Mouse (Mus musculus): ENCODE data around the gene Wls. TPM values are rescaled to one million over a fixed set of nuclear protein-coding genes. Genes with fewer than 3 reads are reported as not detected.

The Wls gene
- polyA plus RNA-seq, 1 experiment = 65.0 TPM

DNA sequence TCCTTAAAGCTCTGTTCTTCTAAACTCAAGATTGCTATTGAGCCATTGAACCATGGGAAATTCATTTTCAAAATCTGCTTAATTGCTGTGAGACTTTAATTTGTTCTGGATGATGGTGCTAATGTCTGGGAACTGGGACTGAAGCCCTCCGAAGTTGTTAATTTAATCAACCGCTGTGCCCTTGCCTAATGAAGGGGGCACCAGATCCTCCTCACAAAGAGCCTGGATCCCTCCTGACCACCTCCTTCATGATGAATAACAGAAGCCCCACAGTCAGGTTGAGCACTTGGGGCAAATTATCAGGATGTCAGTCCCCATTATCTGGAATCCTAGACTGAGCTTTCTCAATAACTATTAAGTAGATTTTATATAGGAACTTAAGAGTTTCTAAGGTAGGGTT, 12.0 kb downstream of the Wls start:
- TF ChIP-seq POLR2A (IDR thresholded peaks at IDR 0.05; ENCODE audit: borderline replicate concordance, low read depth, low read length) (no peak), CTCF (IDR thresholded peaks at IDR 0.05; ENCODE audit: low read depth, low read length) (no peak)
- Histone ChIP-seq H3K4me3 (ENCODE audit: insufficient read depth, low read length) (no peak overlapping the region), H3K4me1 (ENCODE audit: control insufficient read depth, insufficient read depth, low read length) (no peaks in the 10 kb centered on the region), H3K27ac (ENCODE audit: insufficient read depth, low read depth, low read length) (no peak overlapping the region)

DNA sequence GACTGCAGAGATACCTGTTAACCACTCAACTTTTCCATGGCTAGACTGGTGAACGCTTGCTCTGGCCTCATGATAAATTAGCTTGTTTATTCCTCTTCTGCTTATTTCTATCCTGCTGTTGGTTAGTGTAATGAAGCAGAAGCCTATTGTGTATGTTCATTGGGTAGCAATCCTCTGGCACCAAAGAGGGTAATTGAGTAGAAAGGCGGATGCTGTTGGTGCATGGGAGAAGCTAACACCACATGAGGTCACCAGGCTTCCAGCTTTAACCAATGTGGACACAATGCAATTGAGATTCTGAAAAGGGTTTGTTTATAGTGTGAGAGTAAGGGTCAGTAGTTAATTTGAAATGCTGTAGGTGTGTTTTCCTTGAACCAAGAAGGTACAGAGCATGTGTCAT, 12.5 kb downstream of the Wls start:
- Histone ChIP-seq H3K27ac (ENCODE audit: insufficient read depth, low read depth, low read length) (no peak overlapping the region), H3K4me1 (ENCODE audit: control insufficient read depth, insufficient read depth, low read length) (no peaks in the 10 kb centered on the region), H3K4me3 (ENCODE audit: insufficient read depth, low read length) (no peak overlapping the region)
- TF ChIP-seq CTCF (IDR thresholded peaks at IDR 0.05; ENCODE audit: low read depth, low read length) (no peak), POLR2A (IDR thresholded peaks at IDR 0.05; ENCODE audit: borderline replicate concordance, low read depth, low read length) (no peak)

DNA sequence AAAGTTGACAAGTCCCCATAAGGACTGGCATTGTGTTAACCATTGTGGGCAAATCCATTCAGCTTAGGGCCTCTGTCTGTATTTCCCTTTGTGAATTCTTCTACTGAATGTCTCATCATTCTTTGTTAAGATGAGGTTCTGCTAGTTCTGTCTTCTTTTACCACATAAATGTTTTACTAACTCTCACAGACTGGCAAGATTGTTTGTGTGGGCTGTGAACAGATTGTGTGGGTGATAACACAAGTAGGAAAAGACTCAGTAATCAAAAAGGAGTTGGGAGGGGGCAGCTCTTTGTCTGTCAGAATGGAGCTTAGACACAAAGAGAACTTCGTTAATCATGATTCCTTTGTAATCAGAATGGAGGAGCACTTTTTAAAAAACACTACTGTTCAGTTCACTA, 17.6 kb downstream of the Wls start:
- TF ChIP-seq POLR2A (IDR thresholded peaks at IDR 0.05; ENCODE audit: borderline replicate concordance, low read depth, low read length) = no peak
- TF ChIP-seq CTCF (IDR thresholded peaks at IDR 0.05; ENCODE audit: low read depth, low read length) = no peak

DNA sequence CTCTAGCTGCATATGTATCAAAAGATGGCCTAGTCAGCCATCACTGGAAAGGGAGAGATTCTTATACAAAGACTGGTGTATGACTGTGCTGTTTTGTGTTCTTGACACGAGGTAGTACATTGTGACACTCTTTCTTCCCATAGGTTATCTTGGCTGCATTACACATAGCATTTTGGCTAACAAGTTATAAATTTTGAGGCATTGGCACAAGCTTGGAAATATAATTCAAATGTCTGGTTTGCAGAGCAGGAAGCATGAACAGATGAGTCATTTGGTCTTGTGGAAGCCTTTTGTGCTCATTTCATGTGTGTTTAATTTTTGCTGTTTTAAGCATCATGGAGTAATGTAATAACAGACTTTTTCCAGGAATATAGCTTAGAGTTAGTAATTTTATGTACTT, 26.2 kb downstream of the Wls start:
- Histone ChIP-seq H3K4me3 (ENCODE audit: insufficient read depth, low read length) (no peak overlapping the region), H3K4me1 (ENCODE audit: control insufficient read depth, insufficient read depth, low read length) (peaks cover 2% of the 10 kb centered on the region; the same call in 1 of the 2 replicates), H3K27ac (ENCODE audit: insufficient read depth, low read depth, low read length) (peak overlapping the region; percentile 16)
- TF ChIP-seq CTCF (IDR thresholded peaks at IDR 0.05; ENCODE audit: low read depth, low read length) (no peak), POLR2A (IDR thresholded peaks at IDR 0.05; ENCODE audit: borderline replicate concordance, low read depth, low read length) (no peak)

More for the DNA sequence above, 17.6 kb downstream of the Wls start:
- no peaks in the 10 kb centered on the region for H3K4me1 ChIP-seq (ENCODE audit: control insufficient read depth, insufficient read depth, low read length)
- H3K4me3 ChIP-seq (ENCODE audit: insufficient read depth, low read length) = no peak overlapping the region
- no peak overlapping the region for H3K27ac ChIP-seq (ENCODE audit: insufficient read depth, low read depth, low read length)

DNA sequence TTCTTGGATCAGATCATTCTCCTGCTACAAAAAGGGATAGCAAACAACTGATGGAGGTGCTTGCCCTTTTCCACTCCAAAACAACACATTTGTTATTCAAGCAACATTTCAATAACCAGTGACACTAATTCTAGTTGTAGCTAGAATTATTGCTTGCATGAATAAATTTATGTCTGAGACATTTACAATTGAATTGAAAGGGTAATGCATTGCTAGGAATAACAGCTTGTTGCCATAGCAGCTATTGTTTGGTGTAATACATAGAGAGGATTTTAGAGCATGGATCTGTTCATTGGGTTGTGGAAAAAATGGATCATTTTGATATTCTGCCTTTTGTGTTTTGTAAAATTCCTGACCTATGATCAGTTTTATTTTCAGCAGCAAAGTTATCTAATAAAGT, 39.5 kb downstream of the Wls start:
- Histone ChIP-seq H3K4me1 (ENCODE audit: control insufficient read depth, insufficient read depth, low read length) (no peaks in the 10 kb centered on the region), H3K27ac (ENCODE audit: insufficient read depth, low read depth, low read length) (no peak overlapping the region), H3K4me3 (ENCODE audit: insufficient read depth, low read length) (no peak overlapping the region)
- TF ChIP-seq CTCF (IDR thresholded peaks at IDR 0.05; ENCODE audit: low read depth, low read length) (no peak), POLR2A (IDR thresholded peaks at IDR 0.05; ENCODE audit: borderline replicate concordance, low read depth, low read length) (no peak)

DNA sequence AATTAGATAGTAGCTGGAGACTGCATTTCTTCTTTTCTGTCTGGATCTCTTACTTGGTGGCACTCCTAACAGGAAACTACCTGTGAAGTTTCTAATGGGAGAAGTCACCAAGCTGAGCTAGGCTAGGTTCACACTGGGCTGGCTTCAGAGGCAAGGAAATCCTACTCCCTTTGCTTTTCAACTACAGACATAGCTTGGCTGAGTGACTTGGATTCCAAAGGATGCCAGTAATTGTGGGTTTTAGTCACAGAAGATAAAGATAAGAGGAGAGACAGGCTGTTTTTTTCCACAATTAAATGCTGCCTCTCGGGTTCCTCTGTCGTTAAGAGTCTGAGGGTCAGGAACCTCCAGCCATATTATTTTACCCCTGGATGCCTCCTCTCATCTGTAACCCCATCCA, 43.9 kb downstream of the Wls start:
- Histone ChIP-seq H3K4me1 (ENCODE audit: control insufficient read depth, insufficient read depth, low read length) (peaks cover 16% of the 10 kb centered on the region), H3K27ac (ENCODE audit: insufficient read depth, low read depth, low read length) (no peak overlapping the region), H3K4me3 (ENCODE audit: insufficient read depth, low read length) (no peak overlapping the region)
- no peak for TF ChIP-seq POLR2A (IDR thresholded peaks at IDR 0.05; ENCODE audit: borderline replicate concordance, low read depth, low read length)
- no peak for TF ChIP-seq CTCF (IDR thresholded peaks at IDR 0.05; ENCODE audit: low read depth, low read length)

DNA sequence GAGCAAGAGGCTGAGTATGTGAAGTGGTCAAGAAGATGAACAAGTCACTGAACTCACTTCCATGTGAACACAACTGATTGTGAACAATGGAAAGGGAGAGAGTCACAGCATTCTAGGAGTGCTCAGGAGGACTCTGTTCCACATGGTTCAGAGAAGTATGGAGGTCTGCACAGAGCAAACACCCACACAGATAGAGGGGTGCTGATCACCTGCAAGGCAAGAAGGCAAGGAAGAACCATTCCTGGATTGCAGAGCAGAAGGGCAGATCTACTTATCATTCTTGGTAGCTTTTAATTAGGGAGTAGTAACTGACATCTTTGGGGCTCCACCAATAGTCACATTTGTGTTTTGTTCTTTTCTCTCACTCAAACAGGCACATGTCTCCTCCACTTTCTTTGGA, 45.3 kb downstream of the Wls start:
- H3K4me3 ChIP-seq (ENCODE audit: insufficient read depth, low read length) = no peak overlapping the region
- TF ChIP-seq CTCF (IDR thresholded peaks at IDR 0.05; ENCODE audit: low read depth, low read length) = no peak
- TF ChIP-seq POLR2A (IDR thresholded peaks at IDR 0.05; ENCODE audit: borderline replicate concordance, low read depth, low read length) = no peak
- H3K27ac ChIP-seq (ENCODE audit: insufficient read depth, low read depth, low read length) = no peak overlapping the region
- H3K4me1 ChIP-seq (ENCODE audit: control insufficient read depth, insufficient read depth, low read length) = peaks cover 16% of the 10 kb centered on the region

DNA sequence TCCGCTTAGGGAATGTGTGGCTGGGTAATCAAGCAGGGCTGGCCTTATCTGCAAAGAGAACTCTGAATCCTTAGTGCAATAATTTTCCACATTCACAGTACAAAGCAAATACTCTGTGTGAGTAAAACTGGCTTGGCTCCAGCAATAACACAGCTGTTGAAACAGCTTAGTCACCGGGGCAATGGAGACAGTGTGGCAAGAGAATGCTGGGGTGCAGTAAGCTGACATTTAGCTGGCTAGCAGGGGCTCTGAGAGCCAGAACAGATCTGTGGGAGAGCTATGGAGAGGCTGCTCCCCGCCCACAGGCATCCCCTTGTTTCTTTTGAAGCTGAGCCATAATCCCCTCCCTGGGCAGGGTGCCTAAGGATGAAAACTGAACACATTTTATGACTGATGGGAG, 45.8 kb downstream of the Wls start:
- Histone ChIP-seq H3K27ac (ENCODE audit: insufficient read depth, low read depth, low read length) (no peak overlapping the region), H3K4me1 (ENCODE audit: control insufficient read depth, insufficient read depth, low read length) (peaks cover 18% of the 10 kb centered on the region), H3K4me3 (ENCODE audit: insufficient read depth, low read length) (no peak overlapping the region)
- no peak for TF ChIP-seq POLR2A (IDR thresholded peaks at IDR 0.05; ENCODE audit: borderline replicate concordance, low read depth, low read length)
- TF ChIP-seq CTCF (IDR thresholded peaks at IDR 0.05; ENCODE audit: low read depth, low read length) = no peak

DNA sequence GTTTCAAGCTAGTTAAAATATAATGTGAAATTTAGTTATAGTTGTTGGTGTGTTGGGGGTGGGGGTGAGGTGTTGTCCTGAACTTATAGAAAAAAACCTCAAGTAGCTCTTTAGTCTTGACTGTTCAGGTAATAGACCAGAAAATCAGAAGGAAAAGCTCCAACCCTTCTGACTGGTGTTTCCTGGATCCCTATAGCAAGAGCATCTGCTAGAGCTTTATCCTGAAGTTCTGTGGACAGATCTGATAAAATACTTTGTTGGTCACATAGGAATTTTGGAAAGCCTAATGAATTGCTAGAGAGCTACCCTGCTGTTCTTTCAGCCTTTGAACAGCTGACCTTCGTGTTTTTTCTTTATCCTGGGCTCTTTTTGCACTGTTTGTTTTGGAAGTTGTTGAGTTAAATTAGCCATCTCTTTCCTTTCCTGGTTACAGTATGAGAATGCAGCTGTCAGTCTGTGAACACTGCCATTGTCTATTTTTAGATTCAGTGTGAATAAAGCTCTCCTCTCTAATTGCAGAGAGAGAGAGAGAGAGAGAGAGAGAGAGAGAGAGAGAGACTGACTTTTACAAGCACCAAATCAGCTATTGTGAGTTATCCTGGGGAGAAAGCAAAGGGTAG, 46.4 kb downstream of the Wls start:
- Histone ChIP-seq H3K4me1 (ENCODE audit: control insufficient read depth, insufficient read depth, low read length) (peaks cover 22% of the 10 kb centered on the region), H3K4me3 (ENCODE audit: insufficient read depth, low read length) (no peak overlapping the region), H3K27ac (ENCODE audit: insufficient read depth, low read depth, low read length) (no peak overlapping the region)
- TF ChIP-seq POLR2A (IDR thresholded peaks at IDR 0.05; ENCODE audit: borderline replicate concordance, low read depth, low read length) (no peak), CTCF (IDR thresholded peaks at IDR 0.05; ENCODE audit: low read depth, low read length) (no peak)

DNA sequence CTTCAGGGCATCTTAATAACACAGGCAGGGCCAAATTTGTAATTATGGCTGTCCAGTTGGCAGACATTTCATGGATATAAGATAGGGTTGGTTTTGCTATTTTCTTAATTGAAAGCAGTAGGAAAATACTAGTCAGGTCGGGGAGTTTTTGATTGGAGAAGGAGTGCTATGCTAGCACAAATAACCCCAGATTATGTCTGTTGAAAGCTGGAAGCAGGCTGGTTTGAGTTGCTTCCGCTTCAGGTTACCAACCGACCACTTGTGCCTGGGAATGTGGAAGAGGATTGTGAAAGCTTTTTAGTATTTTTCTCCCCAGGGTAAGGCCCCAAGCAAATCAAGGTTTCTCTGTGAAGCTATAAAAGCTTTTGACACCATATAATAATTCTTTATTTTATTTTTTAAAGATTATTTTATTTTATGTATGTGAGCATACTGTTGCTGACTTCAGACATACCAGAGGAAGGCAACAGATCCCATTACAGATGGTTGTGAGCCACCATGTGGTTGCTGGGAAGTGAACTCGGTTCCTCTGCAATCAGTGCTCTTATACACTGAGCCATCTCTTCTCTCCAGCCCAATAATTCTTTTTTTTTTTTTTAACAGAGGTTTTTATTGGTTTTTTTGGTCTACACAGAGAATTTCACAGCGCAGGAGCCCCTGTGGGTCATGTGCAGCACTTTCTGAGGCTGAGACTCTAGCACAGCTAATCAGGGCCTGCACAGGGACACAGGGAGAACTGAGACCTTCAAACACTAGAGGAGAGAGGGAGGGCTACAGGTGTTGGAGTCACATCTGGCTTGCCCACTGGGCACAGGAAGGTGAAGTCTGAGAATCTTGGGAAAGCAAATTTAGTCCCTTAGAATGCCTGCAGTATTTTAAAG, 50.9 kb downstream of the Wls start:
- H3K4me3 ChIP-seq (ENCODE audit: insufficient read depth, low read length) = no peak overlapping the region
- no peak overlapping the region for H3K27ac ChIP-seq (ENCODE audit: insufficient read depth, low read depth, low read length)
- H3K4me1 ChIP-seq (ENCODE audit: control insufficient read depth, insufficient read depth, low read length) = peaks cover 16% of the 10 kb centered on the region
- TF ChIP-seq CTCF (IDR thresholded peaks at IDR 0.05; ENCODE audit: low read depth, low read length) (no peak), POLR2A (IDR thresholded peaks at IDR 0.05; ENCODE audit: borderline replicate concordance, low read depth, low read length) (no peak)

All from bone marrow macrophage, adult 2 months (primary cell).